Mouse (Mus musculus): ENCODE data around the gene Smad9.

Smad9 gene

DNA sequence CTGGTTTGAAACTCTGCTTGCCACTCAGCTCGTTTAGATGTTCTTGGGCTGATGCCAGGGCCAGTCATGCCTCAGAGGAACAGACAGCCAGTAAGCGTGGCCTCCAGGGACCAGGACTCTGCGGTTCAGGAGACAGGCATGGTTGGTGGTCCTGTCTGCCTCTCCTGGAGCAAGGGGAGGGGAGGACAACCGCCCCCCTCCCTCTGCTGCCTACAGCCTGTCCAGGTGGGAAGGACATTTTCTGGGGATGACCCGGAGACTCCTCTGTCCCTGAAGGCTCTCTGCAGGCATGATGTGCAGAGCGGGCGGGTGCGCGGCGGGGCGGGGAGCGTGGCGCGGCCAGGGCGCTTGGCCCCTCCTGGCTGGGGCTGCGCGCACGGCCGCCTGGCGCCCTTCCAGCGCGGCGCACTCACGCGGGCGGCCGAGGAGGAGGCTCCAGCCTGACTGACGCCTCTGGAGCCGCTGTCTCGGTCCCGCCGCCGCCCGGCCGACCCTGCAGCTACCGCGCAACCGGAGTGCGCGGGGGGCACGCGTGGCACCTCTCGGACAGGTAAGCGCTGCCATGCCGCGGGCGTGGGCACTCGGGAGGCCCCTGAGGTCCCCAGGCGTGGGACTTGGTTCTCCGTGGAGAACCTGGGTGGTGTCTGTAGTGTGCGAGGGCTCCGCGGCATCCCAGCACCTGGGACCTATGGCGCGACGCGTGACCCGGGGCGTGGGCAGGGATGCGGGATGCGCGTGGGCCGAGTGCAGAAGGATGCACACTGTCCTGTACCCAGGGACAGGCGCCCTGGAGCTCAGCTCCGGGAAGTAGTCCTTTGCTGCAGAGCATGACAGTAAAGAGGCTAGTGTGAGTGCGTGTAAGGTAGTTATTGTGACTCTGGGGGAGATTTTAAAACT, at the start of gene Smad9:
Smad9 (plus strand) TSS at position 438 of the 897 bp plus-strand sequence.
- no peak for DNase-seq (ENCODE audit: low spot score in 2 of 2)

DNA sequence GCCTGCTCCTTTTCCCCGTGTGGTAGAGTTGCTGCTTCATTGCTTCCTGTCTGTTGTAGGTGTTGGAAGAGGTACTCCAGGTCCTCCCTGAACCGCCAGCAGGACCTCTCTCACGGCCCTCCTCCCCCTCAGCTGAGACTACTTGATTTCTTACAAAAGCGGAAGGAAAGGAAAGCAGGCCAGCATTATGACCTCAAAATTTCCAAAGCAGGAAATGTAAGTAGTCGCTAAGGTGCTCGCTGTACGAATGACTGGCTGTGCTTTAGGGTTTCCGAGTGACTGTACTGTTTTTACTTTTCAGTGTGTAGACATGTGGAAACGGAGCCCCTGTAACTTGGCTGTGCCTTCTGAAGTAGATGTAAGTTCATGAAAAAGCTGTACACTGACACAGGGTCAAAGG, 46.4 kb upstream of the Smad9 start:
- no peak for DNase-seq (ENCODE audit: low spot score in 2 of 2)

GRCm38 (mm10) chr3:54714253-54714652, 41.1 kb upstream of the Smad9 start, which contains the start of gene Gm21958:
Gm21958 (minus strand) TSS chr3:54714353.
- DNase-seq (ENCODE audit: low spot score in 2 of 2), result no peak

DNA sequence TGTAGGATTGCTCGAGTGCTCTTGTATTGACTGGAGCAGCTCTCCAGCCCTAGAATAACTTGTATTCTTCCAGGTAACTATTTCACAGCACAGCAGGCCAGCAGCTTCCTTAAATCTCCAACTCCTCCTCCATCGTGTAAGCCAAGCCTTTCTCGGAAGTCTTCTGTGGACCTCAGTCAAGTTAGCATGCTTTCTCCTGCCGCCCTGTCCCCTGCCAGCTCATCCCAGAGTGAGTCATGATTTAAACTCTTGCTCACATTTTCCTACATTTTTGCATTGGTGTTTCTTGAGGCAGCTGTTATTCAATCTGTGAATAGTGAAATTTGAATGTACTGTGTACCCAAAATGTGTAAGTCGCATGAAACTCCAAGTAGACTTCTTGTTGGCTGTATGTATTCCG, 39.9 kb upstream of the Smad9 start:
- no peak for DNase-seq (ENCODE audit: low spot score in 2 of 2)

GRCm38 (mm10) chr3:54717348-54717747, 38.0 kb upstream of the Smad9 start:
- no peak for DNase-seq (ENCODE audit: low spot score in 2 of 2)

DNA sequence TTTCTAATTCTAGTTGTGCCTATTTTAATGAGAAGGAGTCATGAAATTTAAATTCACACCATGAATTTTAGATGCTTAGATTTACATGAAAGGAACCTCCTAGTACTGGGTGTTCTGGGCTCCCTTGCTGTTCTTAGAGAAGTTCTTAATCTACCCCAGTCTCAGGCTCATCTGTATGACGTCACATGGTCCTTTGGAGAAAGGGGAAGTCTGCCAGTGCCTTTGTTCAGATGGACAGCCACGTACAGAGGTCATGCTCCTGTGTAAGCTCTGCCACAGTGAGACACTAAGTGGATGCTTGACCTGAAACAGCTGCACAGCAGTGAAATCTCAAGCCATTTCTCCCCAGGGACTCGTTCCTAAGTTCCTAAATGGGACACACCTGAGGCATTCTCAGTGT, 36.4 kb upstream of the Smad9 start:
- DNase-seq (ENCODE audit: low spot score in 2 of 2), result no peak

- DNase-seq (ENCODE audit: low spot score in 2 of 2), result peak in 1 of 2 experiments; percentile 13
Observed at GRCm38 (mm10) chr3:54723741-54724500, 31.5 kb upstream of the Smad9 start.

GRCm38 (mm10) chr3:54725344-54725743, 30.0 kb upstream of the Smad9 start:
- no peak for DNase-seq (ENCODE audit: low spot score in 2 of 2)

DNA sequence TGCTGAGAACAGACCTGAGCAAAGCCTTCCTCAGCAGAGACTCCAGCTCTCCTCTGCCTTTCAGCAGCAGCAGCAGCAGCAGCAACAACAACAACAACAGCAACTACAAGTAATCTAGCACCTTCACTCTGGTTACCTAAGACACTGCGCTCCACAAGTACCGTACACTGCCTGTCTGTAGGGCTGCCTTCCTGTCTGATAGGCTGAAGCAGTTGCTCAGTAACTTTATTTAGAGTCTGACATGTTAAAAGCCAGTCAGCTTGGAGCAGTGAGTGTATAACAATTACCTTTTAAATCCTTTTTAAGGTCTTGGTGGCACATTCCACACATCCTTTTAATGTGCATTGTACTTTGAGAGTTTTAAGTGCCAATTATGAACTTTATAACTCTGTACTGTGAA, 27.8 kb upstream of the Smad9 start:
- DNase-seq (ENCODE audit: low spot score in 2 of 2), result no peak

DNA sequence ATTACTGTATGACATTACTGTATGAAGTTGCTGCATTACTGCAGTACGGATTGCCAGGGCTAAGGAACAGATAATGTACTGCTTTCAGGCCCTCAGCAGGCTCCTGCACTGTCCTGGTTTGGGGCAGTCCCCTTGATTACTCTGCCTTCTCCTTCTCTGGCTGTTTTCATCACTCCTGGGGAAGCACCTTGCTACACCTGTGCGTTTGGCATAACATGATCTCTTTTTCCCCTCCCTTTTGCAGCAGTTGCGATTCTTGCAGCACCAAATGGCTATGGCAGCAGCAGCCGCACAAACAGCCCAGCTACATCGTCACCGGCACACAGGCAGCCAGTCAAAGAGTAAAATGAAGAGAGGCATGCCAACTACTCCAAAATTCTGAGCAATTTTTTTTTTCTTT, 27.3 kb upstream of the Smad9 start:
- DNase-seq (ENCODE audit: low spot score in 2 of 2), result no peak

DNA sequence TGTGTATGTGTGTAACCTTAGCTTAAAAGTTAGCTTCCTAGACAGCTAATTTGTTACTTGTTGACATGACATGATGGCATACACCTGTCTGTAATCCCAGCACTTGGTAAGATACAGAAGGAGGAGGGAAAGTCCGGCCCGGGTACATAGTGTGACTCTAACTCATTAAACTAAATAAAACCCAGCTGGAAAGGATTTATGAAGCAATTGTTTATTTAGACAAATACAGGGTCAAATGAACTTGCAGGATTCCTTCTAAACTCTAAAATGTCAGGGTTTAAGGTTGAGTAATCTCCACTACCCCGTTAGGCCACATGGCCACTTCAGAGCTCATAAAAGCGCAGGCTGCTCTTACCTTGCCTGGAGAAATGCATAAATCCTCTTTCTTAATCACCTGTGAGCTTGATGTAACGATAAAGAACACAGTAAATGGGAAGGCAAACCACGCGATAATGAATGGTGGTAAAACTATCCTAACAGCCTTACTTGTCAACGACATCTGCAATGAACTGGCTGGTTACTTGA, 23.7 kb upstream of the Smad9 start:
- DNase-seq (ENCODE audit: low spot score in 2 of 2), result no peak

DNA sequence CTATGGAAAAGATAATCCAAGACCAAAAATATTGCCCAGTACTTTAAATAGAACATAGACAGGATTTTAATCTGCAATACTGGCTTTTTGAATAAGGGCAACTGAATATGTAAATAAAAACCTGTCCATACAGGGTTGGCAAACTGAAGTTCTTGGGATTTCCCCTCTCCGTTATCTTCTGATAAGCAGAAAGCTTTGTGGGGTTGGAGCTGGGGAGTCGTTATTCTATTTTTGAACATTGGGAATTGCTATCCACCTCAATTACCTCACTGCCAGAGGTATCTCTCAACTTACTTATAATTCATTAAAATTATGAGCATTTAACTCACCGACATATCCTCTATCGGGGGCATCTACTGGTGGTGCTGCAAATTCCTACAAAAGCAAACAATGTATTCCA, 23.0 kb upstream of the Smad9 start:
- no peak for DNase-seq (ENCODE audit: low spot score in 2 of 2)

DNA sequence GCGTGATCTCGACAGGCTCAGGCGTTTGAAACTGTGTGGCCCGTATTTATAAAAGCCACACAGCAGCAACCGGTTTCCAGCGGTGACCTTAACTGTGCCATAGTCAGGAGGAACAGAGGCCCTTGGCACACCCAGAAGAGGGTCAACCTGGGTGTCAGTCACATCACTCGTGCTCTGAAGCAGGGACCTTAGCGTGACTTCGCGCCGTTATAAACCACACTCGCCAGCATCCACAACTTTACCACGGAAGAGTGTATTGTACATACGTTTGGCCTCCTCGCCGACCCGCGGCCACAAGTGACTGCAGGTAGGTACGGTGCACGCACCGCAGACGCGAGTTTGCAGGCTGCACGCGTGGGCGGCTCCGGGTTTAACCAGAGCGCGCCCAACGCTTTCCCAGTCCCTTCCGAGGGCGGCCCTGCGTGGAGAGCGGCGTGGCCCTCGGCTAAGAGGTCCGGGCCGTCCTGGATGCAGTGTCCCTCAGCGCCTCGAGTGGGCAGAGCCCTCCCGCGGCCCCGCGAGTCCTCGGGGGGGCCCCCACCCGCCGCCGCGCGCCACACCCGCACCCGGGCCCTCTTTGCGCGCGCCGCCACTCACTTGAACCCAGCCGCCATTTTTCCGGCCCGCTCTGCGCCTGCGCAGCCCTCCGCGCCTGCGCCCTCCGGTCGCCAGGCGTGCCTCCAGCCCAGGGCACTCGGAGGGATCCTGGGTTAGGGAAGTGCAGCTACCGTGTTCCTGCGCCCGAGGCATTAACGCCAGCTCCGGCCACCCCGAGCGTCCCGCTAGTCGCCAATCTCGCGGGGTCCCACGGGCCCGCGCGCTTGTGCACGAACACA, 20.8 kb upstream of the Smad9 start:
- peak; percentile 89 to 90 for DNase-seq (ENCODE audit: low spot score in 2 of 2)

DNA sequence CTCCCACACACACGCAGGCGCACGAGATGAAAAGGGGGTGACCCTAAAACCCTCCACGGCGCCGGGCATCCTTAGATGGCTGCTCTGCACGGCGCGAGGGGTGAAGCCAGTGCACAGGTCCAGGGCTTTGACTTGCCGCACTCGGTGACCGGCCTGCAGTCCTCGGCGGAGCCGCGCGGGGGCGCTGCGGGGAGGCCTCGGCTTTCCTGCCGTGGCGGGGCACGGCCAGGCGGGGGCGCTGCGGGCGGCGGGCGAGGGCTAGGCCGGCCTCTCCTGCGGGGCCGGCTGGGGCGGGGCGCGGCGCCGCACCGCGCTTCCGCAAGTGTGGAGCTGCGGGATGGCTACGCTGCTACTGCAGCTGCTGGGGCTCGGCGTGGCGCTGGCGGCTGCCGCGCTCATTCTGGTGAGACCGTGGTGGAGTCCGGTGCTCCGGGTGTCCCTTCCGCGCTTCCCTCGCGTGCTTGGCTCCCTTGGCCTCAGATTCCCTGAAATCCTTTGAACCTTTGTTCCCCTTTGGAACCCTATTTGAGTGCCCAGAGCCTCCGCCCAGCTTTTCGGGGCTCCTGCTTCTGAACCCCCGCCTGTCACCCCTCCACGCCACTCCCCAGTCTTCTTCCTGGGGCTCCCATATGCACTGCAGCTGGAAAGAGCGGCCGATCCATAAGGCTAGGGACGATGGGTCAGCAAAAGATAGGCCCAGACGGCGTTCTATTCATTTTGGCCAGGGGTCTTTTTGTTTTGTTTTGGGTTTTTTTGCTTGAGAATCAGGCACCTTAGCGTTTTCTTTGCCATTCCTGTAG, 19.9 kb upstream of the Smad9 start, which contains the start of the genes Exosc8 and Alg5:
Exosc8 (minus strand) TSS at position 147 of the 800 bp plus-strand sequence.
Alg5 (plus strand) TSS at position 293 of the 800 bp plus-strand sequence.
- DNase-seq (ENCODE audit: low spot score in 2 of 2), result peak; percentile 87 to 94

GRCm38 (mm10) chr3:54736101-54736927, 19.1 kb upstream of the Smad9 start:
- DNase-seq (ENCODE audit: low spot score in 2 of 2), result no peak

GRCm38 (mm10) chr3:54737317-54737716, 18.1 kb upstream of the Smad9 start:
- DNase-seq (ENCODE audit: low spot score in 2 of 2), result no peak

- no peak for DNase-seq (ENCODE audit: low spot score in 2 of 2)
Observed at GRCm38 (mm10) chr3:54741965-54742364, 13.4 kb upstream of the Smad9 start.

DNA sequence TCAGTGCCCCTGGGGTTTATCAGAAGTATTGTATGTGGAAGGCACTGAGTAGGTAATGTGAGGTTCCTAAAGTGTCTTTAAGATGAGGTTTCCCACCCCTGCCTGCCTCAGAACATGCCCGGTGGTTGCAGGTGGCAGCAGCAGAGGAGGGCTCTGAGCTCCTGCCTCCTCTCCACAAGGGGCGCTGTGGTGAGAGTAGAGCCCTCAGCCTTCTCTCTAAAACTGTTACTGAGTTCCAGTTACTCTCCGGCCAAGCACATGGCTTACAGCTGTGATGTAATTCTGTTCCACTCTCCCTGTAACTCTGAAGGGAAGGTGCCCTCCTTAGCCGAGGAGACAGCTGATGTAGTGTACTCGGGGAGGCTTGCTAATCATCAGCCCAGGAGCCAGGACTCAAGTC, 9.6 kb upstream of the Smad9 start:
- no peak for DNase-seq (ENCODE audit: low spot score in 2 of 2)

DNA sequence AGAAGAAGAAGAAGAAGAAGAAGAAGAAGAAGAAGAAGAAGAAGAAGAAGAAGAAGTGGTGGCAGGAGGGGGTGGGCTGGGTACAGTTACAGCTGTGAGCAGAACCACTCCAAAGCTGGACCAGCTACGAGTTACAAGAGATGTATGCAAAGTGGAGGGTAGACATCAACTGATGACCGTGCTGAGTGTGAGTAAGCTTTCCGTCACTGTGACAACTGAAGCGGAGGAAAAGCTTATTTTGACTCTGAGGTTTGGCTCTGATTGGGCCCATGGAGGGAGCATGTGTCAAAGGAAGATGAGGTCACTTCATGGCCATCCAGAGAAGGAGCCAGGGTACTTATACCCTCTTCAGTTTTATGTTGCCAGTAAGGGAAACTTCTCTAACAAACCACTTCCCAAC, 2.0 kb upstream of the Smad9 start:
- DNase-seq (ENCODE audit: low spot score in 2 of 2), result no peak

GRCm38 (mm10) chr3:54756058-54756457, 676 bp downstream of the Smad9 start:
- no peak for DNase-seq (ENCODE audit: low spot score in 2 of 2)
